Mouse (Mus musculus): ENCODE results near the gene Gli1. TPM values are rescaled to one million over a fixed set of nuclear protein-coding genes. Genes with fewer than 3 reads are reported as not detected.
"Not testable (repeated sequence)": the region's sequence is repeated elsewhere in the genome, so short reads cannot be mapped to it uniquely, and the experiment has no call there.

Gene Gli1
- total RNA-seq, 2 experiments from 2014 or later = 2.2 to 2.3 TPM

DNA sequence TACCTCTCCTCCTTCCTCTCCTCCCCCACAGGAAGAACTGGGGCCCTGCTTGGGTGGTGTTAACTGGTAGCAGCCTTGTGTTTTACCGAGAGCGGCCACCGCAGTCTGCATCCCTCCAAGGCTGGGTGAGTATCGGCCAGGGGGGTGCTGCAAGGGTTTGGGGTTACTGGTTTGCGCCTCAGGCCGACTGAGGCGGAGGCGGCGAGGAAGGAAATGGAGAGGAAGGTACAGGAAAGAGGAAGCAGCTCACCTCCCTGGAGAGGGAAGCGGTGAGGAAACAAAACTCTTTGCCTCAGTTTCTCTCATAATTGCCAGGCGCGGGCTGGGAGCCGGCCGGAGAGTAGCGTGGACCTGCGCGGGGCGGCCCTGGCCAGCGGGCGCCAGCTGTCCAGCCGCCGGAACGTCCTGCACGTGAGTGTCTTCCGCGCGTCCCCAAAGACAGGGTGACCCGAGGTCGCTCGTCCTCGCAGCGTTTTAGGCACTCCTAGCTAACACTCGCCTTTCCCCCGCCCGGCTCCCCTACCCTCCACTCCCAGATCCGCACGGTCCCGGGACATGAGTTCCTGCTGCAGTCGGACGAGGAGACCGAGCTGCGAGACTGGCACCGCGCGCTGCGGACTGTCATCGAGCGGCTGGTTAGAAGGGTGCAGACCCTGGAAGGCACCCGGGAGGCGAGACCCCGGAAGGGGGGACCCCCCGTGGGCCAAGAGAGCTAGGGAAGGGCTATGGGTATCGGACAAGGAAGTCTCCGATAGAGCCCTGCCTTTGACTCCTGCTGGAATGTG is 15.6 kb downstream of the Gli1 start:
- intact Hi-C loops (cut with DNase I) = no loop called here
- no peak for DNase-seq (ENCODE audit: low spot score in 2 of 2)

DNA sequence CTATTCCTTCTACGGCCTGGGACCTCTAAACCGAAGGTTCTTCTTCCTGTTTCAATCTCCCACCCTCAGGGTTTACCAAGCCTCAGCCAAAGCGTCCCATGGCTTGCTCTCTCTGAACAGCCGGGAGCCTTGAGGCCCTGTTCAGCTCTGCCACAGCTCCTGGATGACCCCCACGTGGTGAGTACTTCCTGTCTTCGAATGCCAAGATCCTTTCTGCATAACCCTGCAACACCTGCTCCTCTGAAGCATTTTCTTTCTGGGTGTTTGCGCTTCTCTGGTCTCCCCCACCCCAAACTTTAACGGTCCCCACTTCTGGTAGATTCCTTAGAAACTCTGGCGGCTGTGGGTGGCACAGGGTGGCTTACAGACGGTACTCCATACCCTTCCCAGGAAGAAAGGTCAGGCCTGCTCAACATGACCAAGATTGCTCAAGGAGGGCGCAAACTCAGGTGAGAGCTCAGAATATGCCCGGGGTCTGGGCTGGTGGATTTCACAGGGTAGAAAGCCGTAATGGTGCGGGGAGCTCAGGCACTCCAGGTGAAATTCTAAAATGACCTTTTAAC is 16.2 kb downstream of the Gli1 start:
- no peak for DNase-seq (ENCODE audit: low spot score in 2 of 2)
- intact Hi-C loops (cut with DNase I) = no loop called here

DNA sequence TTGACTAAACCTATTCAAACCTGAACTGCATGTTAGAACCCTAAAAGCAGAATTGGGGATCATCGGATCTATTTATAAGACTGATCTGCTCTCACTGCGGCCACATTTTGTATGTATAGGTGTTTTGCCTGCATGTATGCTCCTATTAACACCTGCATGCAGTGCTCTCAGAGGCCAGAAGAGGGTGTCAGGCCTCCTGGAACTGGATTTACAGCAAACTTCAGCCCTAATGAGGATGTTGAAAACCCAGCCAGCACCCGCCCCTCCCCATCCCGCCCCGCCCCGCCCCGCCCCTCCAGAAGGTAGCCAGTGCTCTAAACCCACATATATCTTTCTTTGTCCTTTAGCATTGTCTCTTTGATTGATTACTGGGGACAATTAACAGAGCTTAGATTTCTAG is 17.3 kb downstream of the Gli1 start:
- intact Hi-C loops (cut with DNase I) = no loop called here
- DNase-seq (ENCODE audit: low spot score in 2 of 2) = no peak

DNA sequence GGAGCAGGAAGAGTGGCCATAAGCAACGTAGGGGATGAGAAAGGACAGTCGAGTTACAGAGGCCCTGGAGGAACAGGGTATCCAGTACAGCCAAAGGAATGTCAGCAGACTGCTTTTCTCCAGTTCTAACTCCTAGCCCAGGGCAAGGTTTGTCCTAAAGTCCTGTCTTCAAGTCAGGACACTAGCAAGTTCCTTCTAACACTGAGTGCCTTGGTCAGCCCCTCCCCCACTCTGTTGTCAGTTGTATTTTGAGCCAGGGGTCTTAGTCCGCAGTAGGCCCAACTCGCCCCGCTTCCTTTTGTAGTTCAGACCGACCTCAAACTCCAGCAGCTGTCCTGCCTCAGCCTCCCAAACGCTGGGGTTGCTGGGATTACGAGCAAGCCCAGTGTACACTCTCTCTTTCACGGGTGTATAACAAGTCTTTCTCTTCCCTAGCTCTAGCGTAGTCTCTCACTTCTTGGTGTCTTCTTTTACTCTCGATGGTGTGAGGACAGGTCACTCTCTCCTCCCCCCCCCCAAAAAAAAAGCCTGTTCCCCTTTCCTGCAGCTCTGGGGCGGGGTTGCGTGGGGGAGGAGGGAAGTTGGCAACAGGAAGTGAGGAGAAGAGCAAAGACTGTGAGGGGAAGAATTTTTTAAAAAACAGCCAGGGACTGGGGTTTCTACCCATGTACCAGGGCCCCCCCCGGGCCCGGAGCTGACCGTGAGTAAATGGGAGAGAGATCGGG is 18.5 kb downstream of the Gli1 start:
- DNase-seq (ENCODE audit: low spot score in 2 of 2) = no peak
- intact Hi-C loops (cut with DNase I) = no loop called here

DNA sequence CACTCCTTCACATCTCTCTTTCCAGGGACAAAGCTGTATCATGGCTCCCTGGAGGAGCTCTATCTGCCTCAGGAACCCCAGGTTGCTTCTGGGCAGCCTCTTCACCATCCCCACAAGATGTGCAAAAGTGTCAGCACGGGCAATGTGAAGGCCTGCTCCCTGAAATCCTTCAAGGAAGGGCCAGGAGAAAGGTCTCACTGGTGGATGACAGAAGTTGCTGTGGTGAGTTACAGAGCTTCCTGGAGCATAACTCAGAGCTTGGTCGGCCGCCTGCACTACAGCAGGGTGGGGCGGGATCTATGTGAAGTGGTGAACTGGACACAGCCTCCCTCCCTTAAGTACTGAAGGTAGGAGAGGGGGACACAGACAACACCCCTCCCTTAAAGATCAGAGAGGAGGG is 19.1 kb downstream of the Gli1 start:
- no peak for DNase-seq (ENCODE audit: low spot score in 2 of 2)
- intact Hi-C loops (cut with DNase I) = no loop called here

DNA sequence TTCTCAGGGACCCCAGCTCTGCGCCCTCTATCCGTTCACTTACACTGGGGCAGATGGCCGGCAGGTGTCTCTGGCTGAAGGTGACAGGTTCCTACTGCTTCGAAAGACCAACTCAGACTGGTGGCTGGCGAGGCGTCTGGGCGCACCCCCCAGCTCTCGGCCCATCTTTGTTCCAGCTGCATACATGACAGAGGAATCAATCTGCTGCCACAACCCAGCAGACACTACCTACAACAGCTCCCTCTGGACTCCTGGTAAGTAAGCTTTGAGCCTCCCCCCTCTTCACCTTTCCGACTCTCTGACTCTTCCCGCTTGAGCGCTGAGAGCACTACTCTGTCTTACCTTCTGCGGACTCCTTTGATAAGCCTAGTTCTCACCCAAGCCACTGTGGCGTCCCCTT is 19.6 kb downstream of the Gli1 start:
- intact Hi-C loops (cut with DNase I) = no loop called here
- DNase-seq (ENCODE audit: low spot score in 2 of 2) = no peak

DNA sequence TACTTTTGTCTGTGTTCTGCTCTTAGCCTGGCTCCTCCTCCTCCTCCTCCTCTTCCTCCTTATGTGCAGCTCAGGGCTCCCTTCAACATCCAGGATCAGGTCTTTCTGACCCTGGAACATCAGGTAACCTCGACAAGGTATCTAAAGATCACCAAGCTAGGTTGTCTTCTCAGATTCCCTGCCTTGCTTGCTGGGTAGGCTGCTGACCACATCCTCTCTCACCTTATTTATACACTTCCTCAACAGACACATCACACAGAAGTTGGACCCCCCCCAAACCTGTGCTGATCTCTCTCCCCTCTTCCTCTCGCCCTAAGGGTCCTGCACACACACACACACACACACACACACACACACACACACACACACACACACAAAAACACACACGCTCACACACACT is 20.2 kb downstream of the Gli1 start, which contains the start of gene Arhgap9:
Gene Arhgap9 (plus strand): TSS at position 344 of the 400 bp plus-strand sequence.
- DNase-seq (ENCODE audit: low spot score in 2 of 2) = no peak

DNA sequence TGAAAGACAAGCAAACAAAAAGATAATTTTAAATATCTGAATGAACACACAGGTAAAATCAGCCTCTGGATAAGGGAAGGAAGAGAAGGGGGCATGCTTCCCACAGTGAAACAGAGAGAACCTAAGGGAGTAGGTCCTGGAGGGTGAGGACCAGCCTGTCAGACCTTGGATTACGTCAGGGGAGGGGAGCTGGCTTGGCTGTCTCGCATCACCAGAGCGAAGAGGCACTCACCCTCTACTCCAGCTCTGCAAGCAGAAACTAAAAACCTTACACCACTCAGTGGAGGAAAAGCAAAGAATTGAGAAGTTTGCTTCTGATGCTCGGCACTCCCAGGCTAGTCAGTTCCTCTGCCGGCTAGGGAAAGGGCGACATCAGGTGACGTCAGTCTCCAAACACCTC is 21.8 kb downstream of the Gli1 start:
- no peak for DNase-seq (ENCODE audit: low spot score in 2 of 2)
- intact Hi-C loops (cut with DNase I) = no loop called here

More for the DNA sequence above, 20.2 kb downstream of the Gli1 start, which contains the start of gene Arhgap9:
- intact Hi-C loops (cut with DNase I) = no loop called here

DNA sequence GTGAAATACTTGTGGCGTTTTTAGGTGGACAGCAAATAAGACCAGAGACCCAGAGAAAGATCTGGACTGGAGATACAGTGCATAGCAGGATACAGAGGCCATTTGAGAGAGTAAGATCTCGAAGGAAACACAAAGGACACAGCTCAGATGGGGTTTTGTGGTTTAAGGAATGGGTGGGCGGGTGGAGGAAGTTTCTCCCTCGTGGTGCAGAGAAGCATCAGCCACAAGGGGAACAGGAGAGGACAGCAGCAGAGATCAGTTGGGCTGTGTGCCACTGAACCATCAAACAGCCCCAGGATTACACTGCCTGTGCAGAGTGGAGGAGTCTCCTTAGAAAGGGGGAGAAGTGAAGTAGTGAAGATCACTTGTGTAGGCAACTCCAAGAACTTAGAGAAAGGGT is 23.8 kb downstream of the Gli1 start:
- no peak for DNase-seq (ENCODE audit: low spot score in 2 of 2)
- intact Hi-C loops (cut with DNase I) = no loop called here

DNA sequence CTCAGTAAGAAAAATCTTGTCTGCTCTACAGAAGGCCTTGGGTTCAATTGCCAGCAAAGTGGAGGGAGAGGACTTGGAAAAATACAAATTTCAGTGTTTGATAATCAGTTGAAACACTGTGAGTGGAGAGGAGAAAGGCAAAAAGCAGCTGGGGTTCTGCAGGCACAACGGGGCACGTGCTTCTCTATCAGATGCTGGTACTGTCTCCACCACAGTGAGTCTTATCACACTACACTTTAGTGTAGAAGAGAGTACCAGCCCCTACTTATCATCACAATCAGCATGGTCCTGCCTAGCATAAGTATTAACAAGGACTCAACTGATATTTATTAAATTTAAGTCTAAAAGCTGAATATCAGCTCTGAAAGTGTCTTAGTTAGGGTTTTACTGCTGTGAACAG is 24.5 kb downstream of the Gli1 start:
- intact Hi-C loops (cut with DNase I) = no loop called here
- no peak for DNase-seq (ENCODE audit: low spot score in 2 of 2)

DNA sequence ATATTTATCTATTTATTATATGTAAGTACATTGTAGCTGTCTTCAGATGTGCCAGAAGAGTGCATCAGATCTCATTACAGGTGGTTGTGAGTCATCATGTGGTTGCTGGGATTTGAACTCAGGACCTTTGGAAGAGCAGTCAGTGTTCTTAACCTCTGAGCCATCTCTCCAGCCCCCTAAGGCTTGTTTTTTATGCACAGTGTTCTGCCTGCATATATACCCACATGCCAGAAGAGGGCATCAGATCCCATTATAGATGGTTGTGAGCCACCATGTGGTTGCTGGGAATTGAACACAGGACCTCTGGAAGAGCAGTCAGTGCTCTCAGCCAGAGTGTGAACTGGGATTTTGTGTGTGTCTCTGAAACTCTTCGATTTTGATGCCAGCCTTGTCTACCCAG is 26.8 kb downstream of the Gli1 start:
- intact Hi-C loops (cut with DNase I); DNase-seq (ENCODE audit: low spot score in 2 of 2): not testable (repeated sequence)

DNA sequence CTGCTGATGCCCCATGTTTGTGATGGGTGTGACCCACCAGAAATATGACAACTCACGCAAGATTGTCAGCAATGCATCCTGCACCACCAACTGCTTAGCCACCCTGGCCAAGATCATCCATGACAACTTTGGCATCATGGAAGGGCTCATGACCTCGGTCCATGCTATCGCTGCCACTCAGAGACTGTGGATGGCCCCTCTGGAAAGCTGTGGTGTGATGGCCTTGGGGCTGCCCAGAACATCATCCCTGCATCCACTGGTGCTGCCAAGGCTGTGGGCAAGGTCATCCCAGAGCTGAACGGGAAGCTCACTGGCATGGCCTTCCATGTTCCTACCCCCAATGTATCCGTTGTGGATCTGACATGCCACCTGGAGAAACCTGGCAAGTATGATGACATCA is 28.3 kb downstream of the Gli1 start:
- intact Hi-C loops (cut with DNase I); DNase-seq (ENCODE audit: low spot score in 2 of 2): not testable (repeated sequence)

DNA sequence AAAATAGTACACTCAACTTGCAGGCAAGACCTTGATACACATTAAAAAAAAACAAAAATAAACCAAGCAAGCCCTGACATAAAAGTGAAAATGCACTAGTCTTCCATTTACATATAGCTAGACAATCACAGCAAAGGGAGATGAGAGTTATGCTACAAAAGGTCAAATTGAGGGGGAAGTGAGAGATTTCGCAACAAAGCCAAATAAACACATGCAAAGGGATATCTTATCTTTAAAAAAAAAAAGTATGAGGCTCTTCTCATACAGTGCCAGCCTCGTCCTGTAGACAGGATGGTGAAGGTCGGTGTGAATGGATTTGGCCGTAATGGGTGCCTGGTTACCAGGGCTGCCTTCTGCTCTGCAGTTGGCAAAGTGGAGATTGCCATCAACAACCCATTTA is 28.9 kb downstream of the Gli1 start:
- DNase-seq (ENCODE audit: low spot score in 2 of 2) = no peak
- intact Hi-C loops (cut with DNase I) = no loop called here

DNA sequence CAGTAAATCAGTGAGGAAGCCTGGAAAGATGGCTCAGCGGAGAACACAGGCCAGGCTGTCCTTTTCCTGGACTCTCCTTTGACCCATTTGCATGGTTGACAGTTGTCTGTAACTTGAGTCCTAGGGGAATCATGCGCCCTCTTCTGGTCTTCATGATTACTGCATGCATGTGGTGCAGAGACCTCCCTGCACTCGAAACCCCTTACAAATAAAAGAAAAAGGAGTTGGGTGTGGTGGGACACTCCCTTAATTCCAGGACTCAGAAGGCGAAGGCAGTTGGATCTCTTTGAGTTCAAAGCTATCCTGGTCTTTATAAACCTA is 29.5 kb downstream of the Gli1 start:
- peak; percentile 70 to 76 for DNase-seq (ENCODE audit: low spot score in 2 of 2)
- intact Hi-C loops (cut with DNase I) = no loop called here

DNA sequence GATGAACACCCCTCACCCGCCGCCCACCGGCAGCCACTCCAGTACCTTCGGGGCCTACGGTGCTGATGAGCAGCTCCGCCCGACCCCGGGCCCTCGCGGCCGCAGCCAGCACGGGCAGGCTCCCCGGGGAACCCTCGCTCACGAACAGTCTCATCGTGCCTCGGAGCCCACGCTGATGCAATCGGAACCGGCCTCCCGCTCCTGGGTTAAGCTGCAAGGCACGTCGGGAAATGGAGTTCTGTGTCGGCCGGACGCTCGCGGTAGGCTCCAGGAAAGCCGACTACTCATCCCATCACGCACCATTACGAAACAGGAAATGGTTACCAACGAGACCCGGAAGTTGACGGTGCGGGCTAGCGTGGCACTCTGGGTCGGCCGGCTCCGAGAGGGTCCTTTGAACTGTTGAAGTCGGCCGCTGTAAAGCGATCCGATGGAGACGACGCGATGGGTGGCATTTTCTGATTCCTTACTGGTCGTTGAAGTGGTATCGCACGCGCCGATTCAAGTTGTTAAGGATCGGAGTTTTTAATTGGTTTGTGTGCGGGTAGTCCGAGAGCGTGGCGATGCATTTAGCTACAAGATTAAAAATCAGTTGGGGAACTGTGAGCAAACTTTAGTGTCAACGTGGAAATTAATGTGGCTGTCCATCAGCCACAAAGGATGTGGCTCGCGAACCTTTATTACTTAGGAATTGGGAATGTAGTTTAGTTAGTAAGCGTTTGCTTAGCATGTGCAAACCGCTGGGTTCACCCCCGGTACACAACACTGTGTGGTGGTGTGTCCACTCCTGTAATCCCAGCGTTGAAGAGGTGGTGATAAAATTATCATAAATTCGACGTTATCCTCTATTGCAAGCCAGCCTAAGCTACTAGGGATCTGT is 30.1 kb downstream of the Gli1 start, which contains the start of gene Mars:
Gene Mars (minus strand): TSS at position 311 of the 880 bp plus-strand sequence.
- intact Hi-C loops (cut with DNase I) = loop anchor here (2.0 kb wide), 2 partner anchors 21 to 45 kb away; partner anchors contain the start of gene Dctn2
- peak; percentile 95 to 99 for DNase-seq (ENCODE audit: low spot score in 2 of 2)

DNA sequence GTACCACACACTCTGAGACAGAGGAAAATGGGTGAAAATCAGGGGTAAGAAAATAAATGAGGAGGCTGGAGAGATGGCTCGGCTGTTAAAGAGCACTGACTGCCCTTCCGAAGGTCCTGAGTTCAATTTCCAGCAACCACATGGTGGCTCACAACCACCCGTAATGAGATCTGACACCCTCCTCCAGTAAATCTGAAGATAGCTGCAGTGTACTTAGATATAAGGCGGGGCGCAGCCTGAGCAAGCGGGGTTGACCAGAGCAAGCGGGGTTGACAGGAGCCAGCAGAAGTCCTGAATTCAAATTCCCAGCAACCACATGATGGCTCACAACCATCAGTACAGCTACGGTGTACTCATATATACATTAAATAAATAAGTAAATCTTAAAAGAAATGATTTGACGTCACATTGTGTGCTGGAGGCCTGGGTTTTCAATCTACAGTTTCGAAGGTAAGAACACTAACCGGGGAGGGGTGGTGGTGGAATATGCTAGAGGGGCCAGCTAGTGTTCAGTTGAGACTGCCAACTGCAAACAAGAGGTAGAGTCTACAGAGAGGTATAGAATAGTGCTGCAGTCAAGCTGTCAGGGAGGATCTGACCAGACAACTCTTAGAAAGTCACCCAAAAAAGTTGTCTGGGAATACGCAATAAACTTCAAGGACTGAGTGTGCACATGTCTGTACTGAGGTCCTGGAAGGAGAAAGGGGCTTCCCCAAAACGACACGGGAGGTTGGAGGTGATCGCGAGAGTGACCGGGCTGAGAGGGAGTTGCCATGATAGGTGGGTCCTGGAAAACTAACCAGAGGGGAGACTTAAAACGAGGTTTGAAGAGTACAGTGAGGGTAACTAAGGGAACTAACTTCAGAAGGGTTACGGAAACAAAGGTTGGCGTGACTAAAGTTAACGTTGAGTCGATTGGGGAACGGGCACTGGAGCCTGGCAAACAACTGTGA is 31.0 kb downstream of the Gli1 start:
- no peak for DNase-seq (ENCODE audit: low spot score in 2 of 2)
- intact Hi-C loops (cut with DNase I) = loop anchor here (2.0 kb wide), 2 partner anchors 20 to 44 kb away; partner anchors contain the start of gene Dctn2

DNA sequence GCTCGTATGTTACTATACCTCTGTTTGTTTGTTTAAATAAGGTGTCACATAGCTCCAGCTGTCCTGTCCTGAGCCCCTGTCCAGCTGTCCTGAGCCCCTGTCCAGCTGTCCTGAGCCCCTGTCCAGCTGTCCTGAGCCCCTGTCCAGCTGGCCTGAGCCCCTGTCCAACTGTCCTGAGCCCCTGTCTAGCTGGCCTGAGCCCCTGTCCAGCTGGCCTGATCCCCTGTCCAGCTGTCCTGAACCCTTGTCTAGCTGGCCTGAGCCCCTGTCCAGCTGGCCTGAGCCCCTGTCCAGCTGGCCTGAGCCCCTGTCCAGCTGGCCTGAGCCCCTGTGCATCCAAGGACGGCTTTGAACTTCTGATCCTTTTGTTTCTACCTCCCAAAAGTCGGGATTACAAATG is 32.6 kb downstream of the Gli1 start:
- DNase-seq (ENCODE audit: low spot score in 2 of 2); intact Hi-C loops (cut with DNase I): not testable (repeated sequence)

DNA sequence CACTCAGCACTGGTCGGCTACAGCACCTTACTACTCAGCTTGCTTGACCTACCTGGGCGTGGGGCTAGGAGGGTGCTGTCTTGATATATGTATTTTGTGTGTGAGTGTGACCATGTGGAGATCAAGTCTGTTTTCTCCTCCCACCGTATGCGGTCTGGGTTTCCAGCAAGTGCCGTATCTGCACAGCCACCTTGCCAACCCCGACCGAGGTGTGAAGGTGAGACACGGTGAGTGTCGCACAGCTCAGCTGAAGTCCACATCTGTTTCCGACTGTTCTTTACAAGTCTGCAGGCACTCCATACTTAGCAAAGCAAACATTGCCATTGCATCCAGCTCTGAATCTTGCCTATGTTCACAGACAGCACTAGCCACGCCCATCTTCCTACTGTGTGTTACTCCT is 38.6 kb downstream of the Gli1 start:
- intact Hi-C loops (cut with DNase I) = no loop called here
- DNase-seq (ENCODE audit: low spot score in 2 of 2) = no peak

DNA sequence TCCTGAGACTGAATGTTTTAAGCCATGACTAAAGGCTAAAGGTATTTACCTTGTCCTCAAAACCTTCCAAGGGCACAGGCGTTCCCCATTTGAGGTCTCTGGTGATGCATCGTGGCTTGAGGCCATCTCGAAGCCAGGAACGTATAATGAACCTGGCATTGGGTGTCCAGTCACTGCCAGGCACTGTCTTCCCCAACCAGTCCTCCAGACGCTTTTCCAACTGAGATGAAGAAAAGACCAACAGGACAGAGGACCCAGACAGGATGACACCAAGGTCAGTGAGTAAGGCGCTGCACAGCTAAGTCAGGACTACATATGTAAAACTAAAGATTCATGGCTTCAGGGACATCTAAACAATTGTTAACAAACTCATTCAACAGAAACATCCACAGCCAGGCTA is 41.4 kb downstream of the Gli1 start:
- intact Hi-C loops (cut with DNase I) = no loop called here
- no peak for DNase-seq (ENCODE audit: low spot score in 2 of 2)
